Mouse (Mus musculus): ENCODE data around the gene Hcn2.
"Not testable (repeated sequence)": the region's sequence is repeated elsewhere in the genome, so short reads cannot be mapped to it uniquely, and the experiment has no call there.

The Hcn2 gene

DNA sequence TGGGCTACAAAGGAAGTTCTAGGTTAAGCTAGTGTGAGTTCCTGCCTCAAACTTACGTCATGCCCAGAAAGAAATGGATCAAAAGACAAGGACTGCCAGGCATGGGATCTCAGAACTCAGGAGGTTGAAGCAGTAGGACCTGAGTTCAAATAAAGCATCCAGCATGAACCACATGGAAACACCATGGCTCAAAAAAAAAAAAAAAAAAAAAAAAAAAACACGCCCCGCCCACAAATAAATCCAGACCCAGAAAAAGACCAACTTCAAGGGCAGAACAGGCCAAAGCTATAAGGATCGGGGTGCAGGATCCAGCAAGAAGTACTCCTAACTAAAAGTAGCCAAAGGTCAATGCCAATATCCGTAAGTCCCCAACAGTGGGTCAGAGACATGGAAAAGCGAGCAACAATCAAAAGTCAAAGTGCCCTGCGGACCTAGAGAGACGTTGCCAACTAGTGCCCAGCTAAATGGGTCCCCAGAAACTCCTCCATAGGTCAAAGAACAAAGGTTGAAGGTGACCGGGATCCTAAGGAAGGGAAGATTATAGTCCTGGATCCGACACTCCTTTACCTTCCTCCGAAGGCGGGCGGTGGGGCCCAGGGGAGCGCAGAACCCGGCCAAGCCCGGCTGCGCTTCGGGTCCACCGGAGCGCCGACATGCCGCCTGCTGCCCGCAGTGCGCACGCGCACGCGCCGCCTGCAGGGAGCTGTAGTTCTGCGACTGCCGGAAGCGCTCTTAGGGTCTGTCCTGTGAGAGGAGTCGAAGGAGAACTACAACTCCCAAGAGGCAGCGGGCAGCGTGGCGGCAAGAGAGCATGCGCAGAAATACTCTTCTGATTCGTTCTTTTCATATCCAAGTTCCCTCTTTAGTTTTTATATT is 29.7 kb downstream of the Hcn2 start, which contains the start of gene Polrmt:
TSS of gene Polrmt (minus strand) at position 684 of the 876 bp plus-strand sequence.
- peak; percentile 97 for DNase-seq

GRCm38 (mm10) chr10:79746774-79747151 is 30.3 kb downstream of the Hcn2 start:
- no peak for DNase-seq

DNA sequence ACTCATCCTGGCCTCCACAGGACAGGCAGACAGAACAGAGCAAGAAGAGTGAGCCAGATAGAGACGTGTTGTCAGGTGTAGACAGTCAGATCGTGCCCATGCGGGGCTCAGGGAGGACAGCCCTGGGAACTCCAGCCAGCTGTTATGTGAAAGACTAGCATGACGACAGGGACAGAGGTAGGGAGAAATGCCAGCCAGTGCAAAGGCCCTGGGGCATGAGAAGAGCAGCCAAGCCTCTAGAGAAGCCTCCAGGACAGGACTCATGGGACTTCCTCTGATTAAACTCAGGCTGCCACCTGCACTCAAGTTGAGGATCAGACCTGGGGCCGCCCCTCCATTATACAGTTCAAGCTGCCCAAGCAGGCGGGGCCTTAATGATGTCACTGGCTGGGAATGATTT is 32.1 kb downstream of the Hcn2 start:
- DNase-seq: no peak

- DNase-seq: peak; percentile 90
Measured at GRCm38 (mm10) chr10:79754856-79755516, 38.6 kb downstream of the Hcn2 start, which contains the start of gene Fgf22. Fgf22 (plus strand) TSS chr10:79755076.

- DNase-seq: no peak
Measured at GRCm38 (mm10) chr10:79755854-79756253, 39.4 kb downstream of the Hcn2 start.

DNA sequence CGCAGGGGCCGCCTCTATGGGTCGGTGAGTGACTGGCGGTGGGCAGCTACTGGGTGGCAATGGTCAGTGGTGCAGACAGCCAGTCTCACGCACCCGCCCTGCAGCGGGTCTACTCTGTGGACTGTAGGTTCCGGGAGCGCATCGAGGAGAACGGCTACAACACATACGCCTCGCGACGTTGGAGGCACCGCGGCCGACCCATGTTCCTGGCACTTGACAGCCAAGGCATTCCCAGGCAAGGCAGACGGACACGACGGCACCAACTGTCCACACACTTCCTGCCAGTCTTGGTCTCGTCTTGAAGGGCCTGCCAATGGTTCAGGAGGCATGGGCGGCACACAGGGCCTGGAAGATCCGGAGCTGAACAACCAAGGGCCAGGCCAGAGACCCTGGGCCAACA is 40.2 kb downstream of the Hcn2 start:
- peak; percentile 13 for DNase-seq

- not testable (repeated sequence) for DNase-seq
Measured at GRCm38 (mm10) chr10:79759675-79760074, 43.2 kb downstream of the Hcn2 start.

GRCm38 (mm10) chr10:79760603-79761143 is 44.2 kb downstream of the Hcn2 start:
- DNase-seq: no peak

DNA sequence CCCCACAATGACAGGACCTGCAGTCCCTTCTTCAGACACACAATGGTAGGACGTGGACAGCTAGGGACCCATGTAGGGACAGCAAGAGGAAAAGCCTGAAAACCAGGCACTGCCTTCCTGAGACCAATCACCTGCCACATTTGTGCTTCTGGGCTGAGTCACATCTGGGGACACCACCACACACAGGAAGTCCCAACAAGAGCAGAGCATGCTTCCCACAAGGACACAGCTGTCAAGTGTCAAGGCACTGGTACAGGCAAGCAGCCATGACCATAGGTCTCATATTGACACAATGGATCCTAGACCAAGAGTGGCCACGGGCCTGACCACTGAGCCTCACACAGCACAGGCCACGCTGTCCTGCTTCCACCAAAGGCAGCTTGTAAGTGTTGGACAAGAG is 46.4 kb downstream of the Hcn2 start:
- no peak for DNase-seq

GRCm38 (mm10) chr10:79764234-79764633 is 47.8 kb downstream of the Hcn2 start:
- peak; percentile 18 for DNase-seq

DNA sequence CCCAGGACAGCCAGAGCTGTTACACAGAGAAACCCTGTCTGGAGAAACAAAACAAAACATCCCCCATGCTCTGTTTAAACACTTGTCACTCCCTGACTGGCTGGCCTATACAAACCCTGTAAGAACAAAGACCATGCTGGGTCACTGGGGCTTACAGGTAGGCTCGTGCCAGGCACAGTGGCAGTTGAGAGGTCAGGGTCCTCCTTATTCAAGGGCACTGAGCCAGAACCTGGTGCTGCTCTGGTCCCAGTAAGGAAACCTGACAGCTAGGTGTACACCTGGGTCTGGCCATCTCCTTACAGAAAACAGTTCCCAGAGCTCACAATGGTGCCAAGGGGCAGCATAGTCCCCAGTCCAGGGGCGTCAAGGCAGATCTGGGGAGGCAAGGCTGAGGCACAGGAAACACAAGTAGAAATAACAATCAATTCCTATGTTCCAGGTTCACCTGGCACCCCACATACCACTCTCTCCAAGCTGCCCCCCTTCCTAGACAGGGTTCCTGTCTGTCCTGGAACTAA is 48.9 kb downstream of the Hcn2 start:
- DNase-seq: no peak

GRCm38 (mm10) chr10:79766001-79766507 is 49.6 kb downstream of the Hcn2 start:
- no peak for DNase-seq

DNA sequence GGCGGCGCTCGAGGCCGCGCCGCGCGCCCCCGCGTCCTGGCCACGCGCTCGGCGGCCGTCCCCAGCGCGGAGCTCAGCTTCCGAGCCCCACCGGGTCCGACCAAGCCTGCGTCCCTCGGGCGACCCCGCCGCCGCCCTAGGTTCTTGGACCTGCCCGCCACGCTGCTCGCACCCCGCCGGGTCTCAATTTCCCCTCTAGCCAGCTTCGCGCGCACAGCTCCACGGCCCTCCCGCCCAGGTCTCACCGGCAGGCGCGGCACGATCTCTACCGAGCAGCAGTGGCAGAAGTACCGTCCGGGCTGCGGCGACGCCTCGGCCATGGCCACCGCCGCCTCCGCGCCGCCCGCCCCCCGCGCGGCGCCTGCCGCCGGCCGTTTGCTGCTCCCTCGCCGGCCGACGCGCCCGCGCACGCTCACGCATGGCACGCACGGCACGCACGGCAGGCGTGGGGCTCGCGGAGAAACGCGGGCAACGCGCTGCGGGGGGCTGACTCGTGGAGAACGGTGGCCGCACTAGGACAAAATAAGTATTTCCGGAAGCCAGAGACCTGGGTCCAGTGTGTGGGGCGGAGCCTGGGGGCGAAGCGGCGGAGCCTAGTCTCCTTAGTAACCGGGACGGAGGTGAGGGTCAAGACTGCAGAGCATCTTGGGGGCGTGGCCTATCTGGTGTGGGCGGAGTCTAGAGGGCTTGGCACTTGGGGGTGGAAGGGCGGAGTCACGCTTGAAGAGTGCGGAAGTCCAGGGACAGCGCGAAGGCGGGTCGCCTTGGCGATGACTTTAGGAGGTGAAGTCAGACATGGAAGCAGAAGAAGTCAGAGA is 50.3 kb downstream of the Hcn2 start, which contains the start of gene Rnf126:
TSS of gene Rnf126 (minus strand) at position 445 of the 818 bp plus-strand sequence.
- peak; percentile 100 for DNase-seq

- DNase-seq: peak; percentile 97
Measured at GRCm38 (mm10) chr10:79767372-79768244, 51.2 kb downstream of the Hcn2 start.

GRCm38 (mm10) chr10:79768400-79768799 is 52.0 kb downstream of the Hcn2 start:
- DNase-seq: peak; percentile 87

DNA sequence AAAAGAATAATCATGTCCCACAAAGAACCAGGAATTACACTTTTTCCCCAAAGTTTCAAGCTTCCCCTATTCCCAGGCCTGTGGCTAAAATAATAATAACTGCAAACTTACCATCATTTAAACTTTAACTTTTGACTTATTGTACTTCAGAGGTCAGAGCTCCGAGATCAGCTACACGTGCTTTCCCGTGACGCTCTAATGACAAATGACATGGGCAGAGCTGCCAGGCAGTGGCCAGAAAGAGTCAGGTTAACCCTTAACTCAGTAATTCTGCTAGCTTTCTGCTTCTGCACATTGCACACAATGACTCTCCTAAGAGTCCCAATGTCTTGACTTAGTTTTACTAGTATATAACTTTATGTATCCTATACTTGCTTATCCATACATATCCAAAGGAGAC is 52.9 kb downstream of the Hcn2 start:
- DNase-seq: no peak

GRCm38 (mm10) chr10:79772320-79772719 is 55.9 kb downstream of the Hcn2 start:
- DNase-seq: no peak

- DNase-seq: no peak
Measured at GRCm38 (mm10) chr10:79773208-79773607, 56.8 kb downstream of the Hcn2 start.

DNA sequence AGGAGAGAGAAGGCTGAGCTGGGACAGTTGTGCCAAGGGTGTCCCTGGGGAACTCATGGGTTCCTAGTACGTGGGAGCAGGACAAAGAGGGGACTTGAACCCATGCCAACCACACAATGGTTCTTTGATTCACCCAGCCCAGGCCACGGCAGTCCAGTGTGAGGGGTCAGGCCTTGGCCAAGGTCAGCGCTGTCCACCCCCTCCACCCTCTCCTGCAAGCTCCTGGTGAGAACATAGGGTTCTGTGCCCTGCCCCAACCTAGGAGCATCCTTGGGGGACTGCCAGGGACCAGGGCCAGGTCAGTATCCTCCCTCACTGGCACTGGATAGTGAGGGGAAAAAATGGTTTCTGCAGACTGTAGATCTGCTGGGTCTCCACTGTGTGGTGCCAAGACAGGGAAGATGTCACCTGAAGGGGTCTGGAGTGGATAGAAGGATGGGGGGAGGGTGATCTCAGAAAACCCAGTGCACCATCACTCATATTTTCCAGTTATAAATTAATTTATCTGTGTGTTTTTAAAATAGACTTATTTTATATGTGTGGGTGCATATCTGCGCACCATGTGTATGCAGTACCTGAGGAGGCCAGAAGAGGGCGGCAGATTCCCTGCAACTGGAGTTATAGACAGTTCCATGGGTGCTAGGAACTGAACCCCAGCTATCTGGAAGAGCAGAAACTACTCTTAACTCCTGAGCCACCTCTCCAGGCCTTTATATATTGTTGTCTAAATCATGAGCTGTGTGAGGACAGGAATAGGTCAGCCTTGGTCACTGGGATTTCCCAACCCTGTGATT is 58.2 kb downstream of the Hcn2 start:
- DNase-seq: no peak

- peak; percentile 73 for DNase-seq
Measured at GRCm38 (mm10) chr10:79777103-79777531, 60.7 kb downstream of the Hcn2 start, which contains the start of gene Fstl3. Fstl3 (plus strand) TSS chr10:79777272.
